Mouse (Mus musculus) G1E (cell line): ENCODE measurements around the gene Polk.

Experiments used
- CTCF ChIP-seq: IDR thresholded peaks from 2 replicates; pipeline ENCODE4 v1.5.1; 2012; ENCODE audit warnings: low read depth, low read length, inconsistent platforms, mixed read lengths
- GATA1 ChIP-seq: IDR thresholded peaks from 2 replicates; pipeline ENCODE4 v1.6.1; 2012; ENCODE audit warnings: borderline replicate concordance, low read length, inconsistent platforms, mixed read lengths
- GATA2 ChIP-seq: IDR thresholded peaks from 2 replicates; pipeline ENCODE4 v1.6.1; 2012; ENCODE audit warnings: low read depth, low read length, inconsistent platforms, borderline replicate concordance
- POLR2AphosphoS5 ChIP-seq: IDR thresholded peaks from 2 replicates; pipeline ENCODE4 v1.6.1; 2012; ENCODE audit warnings: low read depth, low read length, inconsistent platforms; ENCODE audit not compliant: insufficient replicate concordance
- TAL1 ChIP-seq: conservative IDR thresholded peaks from 2 replicates; pipeline ENCODE4 v1.6.1; 2012; ENCODE audit warnings: low read depth, low read length, inconsistent platforms, mixed read lengths

GRCm38 (mm10) chr13:96533742-96534141, 8.6 kb downstream of the Polk start:
- TF ChIP-seq CTCF (no peak), TAL1 (no peak), GATA1 (no peak), POLR2AphosphoS5 (no peak), GATA2 (no peak)
